Comparison of ENCODE assay signal across 28 mouse cellular contexts in the genomic region with DNA sequence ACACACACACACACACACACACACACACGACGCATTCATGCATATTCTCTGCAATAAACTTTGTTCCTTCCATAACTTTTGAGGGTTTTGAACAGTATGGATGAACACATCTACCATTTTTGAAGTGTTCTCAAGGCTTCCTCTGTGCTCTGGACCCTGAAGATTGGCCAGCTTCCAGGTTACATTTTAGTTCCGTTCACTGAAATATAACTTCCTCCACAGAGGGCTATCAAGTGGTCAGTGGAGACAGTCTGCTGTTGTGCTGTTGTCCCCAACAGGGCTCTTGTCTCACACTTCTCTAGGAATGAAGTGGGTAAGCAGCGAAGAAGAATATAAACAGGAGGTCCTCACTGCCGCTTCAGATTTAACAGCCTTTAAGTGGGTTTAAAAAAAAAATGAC. TPM values are rescaled to one million over a fixed set of nuclear protein-coding genes. Genes with fewer than 3 reads are reported as not detected.
DNase-seq lines count a peak whose midpoint lies in the region; ATAC-seq and TF ChIP-seq lines count a peak whose summit lies in the region.
"Had no signal": no experiment of that assay in that cellular context is flagged by ENCODE, and none has a peak within 500 bp of the region (broad histone marks: within the 10 kb centered on the region; RNA-seq: fewer than 3 reads in every experiment).

No protein-coding gene starts in this region.

- no peaks in the 10 kb centered on the region for H3K36me3 ChIP-seq in kidney, adult 2 months (ENCODE audit: control insufficient read depth, insufficient read depth, low read length)
- no peaks in the 10 kb centered on the region for H3K36me3 ChIP-seq in limb, embryonic 13.5 days
- no peaks in the 10 kb centered on the region for H3K36me3 ChIP-seq in limb, embryonic 10.5 days
- H3K36me3 ChIP-seq in intestine, embryonic 15.5 days, result no peaks in the 10 kb centered on the region
- H3K36me3 ChIP-seq in hindbrain, postnatal 0 days (ENCODE audit: insufficient read depth, low read length), result no peaks in the 10 kb centered on the region
- H3K36me3 ChIP-seq: embryonic facial prominence, embryonic 13.5 days; forebrain, embryonic 12.5 days; hindbrain, embryonic 10.5 days; midbrain, embryonic 15.5 days; neural tube, embryonic 12.5 days had no signal

- DNase-seq in kidney, adult 2 months, result peak; percentile 33
- no peak for DNase-seq in kidney, adult 18-20 months
- no peak for DNase-seq in limb, embryonic 10.5 days (ENCODE audit: low spot score)
- no peak for DNase-seq in urinary bladder, postnatal 4 days (ENCODE audit: low spot score in 2 of 2)
- DNase-seq in hindbrain, postnatal 0 days (ENCODE audit: low spot score), result no peak
- DNase-seq: adrenal gland, adult 8-10 months; cerebellum, adult 18-20 months; cerebellum, postnatal 25 days; embryo, embryonic 11 days; gastrocnemius, adult 2 months; lung, postnatal 4 days; right cerebral cortex, postnatal 14 days; thymus, postnatal 14 days had no signal

- no peak overlapping the region for H3K9ac ChIP-seq in limb, embryonic 13.5 days
- H3K9ac ChIP-seq in intestine, embryonic 15.5 days, result no peak overlapping the region
- H3K9ac ChIP-seq in hindbrain, postnatal 0 days (replicated peaks; ENCODE audit: low read length), result no peak overlapping the region
- H3K9ac ChIP-seq: embryonic facial prominence, embryonic 13.5 days; forebrain, embryonic 12.5 days; midbrain, embryonic 15.5 days; neural tube, embryonic 12.5 days had no signal

- no peaks in the 10 kb centered on the region for H3K27me3 ChIP-seq in kidney, adult 2 months (replicated peaks; ENCODE audit: control insufficient read depth, insufficient read depth, low read length)
- no peaks in the 10 kb centered on the region for H3K27me3 ChIP-seq in limb, embryonic 13.5 days
- no peaks in the 10 kb centered on the region for H3K27me3 ChIP-seq in limb, embryonic 10.5 days (ENCODE audit: low read depth, poor library complexity, severe bottlenecking)
- H3K27me3 ChIP-seq in intestine, embryonic 15.5 days (replicated peaks), result no peaks in the 10 kb centered on the region
- H3K27me3 ChIP-seq in hindbrain, postnatal 0 days (ENCODE audit: insufficient read depth, low read length), result no peaks in the 10 kb centered on the region
- H3K27me3 ChIP-seq: embryonic facial prominence, embryonic 13.5 days; forebrain, embryonic 12.5 days; midbrain, embryonic 15.5 days; neural tube, embryonic 12.5 days had no signal

- H3K9me3 ChIP-seq in limb, embryonic 13.5 days, result no peaks in the 10 kb centered on the region
- H3K9me3 ChIP-seq in limb, embryonic 10.5 days (replicated peaks), result no peaks in the 10 kb centered on the region
- no peaks in the 10 kb centered on the region for H3K9me3 ChIP-seq in intestine, embryonic 15.5 days
- H3K9me3 ChIP-seq in hindbrain, postnatal 0 days (ENCODE audit: low read length), result no peaks in the 10 kb centered on the region
- H3K9me3 ChIP-seq: embryonic facial prominence, embryonic 13.5 days; forebrain, embryonic 12.5 days; hindbrain, embryonic 10.5 days; midbrain, embryonic 15.5 days; neural tube, embryonic 12.5 days had no signal

- 65% methylated on average over 5 of the region's 5 CpGs for WGBS in kidney, adult 2 months
- WGBS in limb, embryonic 13.5 days, result 59% methylated on average over 5 of the region's 5 CpGs
- WGBS in limb, embryonic 10.5 days, result 87% methylated on average over 5 of the region's 5 CpGs
- 40% methylated on average over 5 of the region's 5 CpGs for WGBS in intestine, embryonic 15.5 days
- 76% methylated on average over 5 of the region's 5 CpGs for WGBS in hindbrain, postnatal 0 days

- no peak for TF ChIP-seq POLR2A in kidney, adult 2 months (IDR thresholded peaks at IDR 0.05; ENCODE audit: low read depth, low read length)

- H3K4me1 ChIP-seq in kidney, adult 2 months (ENCODE audit: control insufficient read depth, insufficient read depth, low read length), result peaks cover 7% of the 10 kb centered on the region; the same call in 1 of the 2 replicates
- peaks cover 17% of the 10 kb centered on the region for H3K4me1 ChIP-seq in limb, embryonic 13.5 days
- no peaks in the 10 kb centered on the region for H3K4me1 ChIP-seq in limb, embryonic 10.5 days
- peaks cover 13% of the 10 kb centered on the region; the same call in 1 of the 2 replicates for H3K4me1 ChIP-seq in intestine, embryonic 15.5 days (replicated peaks)
- H3K4me1 ChIP-seq in hindbrain, postnatal 0 days (ENCODE audit: insufficient read depth, low read length), result no peaks in the 10 kb centered on the region
- H3K4me1 ChIP-seq: midbrain, embryonic 15.5 days; neural tube, embryonic 12.5 days had no signal

- no peak overlapping the region for H3K27ac ChIP-seq in kidney, adult 2 months (ENCODE audit: insufficient read depth, low read depth, low read length)
- H3K27ac ChIP-seq in limb, embryonic 13.5 days, result no peak overlapping the region
- H3K27ac ChIP-seq in limb, embryonic 10.5 days, result no peak overlapping the region
- H3K27ac ChIP-seq in intestine, embryonic 15.5 days, result no peak overlapping the region
- H3K27ac ChIP-seq in hindbrain, postnatal 0 days, result no peak overlapping the region
- H3K27ac ChIP-seq: embryonic facial prominence, embryonic 13.5 days; forebrain, embryonic 12.5 days; gastrocnemius, adult 2 months; hindbrain, embryonic 10.5 days; left cerebral cortex, adult 2 months; midbrain, embryonic 15.5 days; neural tube, embryonic 12.5 days had no signal

- TF ChIP-seq CTCF in kidney, adult 2 months (conservative IDR thresholded peaks at IDR 0.05; ENCODE audit: insufficient read depth, insufficient read length, low read depth, low read length), result no peak
- TF ChIP-seq CTCF in hindbrain, postnatal 0 days (IDR thresholded peaks at IDR 0.05; ENCODE audit: low read depth), result no peak

- no peak overlapping the region for H3K4me2 ChIP-seq in limb, embryonic 13.5 days (replicated peaks)
- H3K4me2 ChIP-seq in intestine, embryonic 15.5 days (replicated peaks), result no peak overlapping the region
- no peak overlapping the region for H3K4me2 ChIP-seq in hindbrain, postnatal 0 days (ENCODE audit: low read depth, low read length)
- H3K4me2 ChIP-seq: embryonic facial prominence, embryonic 13.5 days; forebrain, embryonic 12.5 days; midbrain, embryonic 15.5 days; neural tube, embryonic 12.5 days had no signal

- H3K4me3 ChIP-seq in kidney, adult 2 months (ENCODE audit: insufficient read depth, low read depth, low read length), result no peak overlapping the region
- H3K4me3 ChIP-seq in limb, embryonic 13.5 days, result no peak overlapping the region
- no peak overlapping the region for H3K4me3 ChIP-seq in limb, embryonic 10.5 days
- no peak overlapping the region for H3K4me3 ChIP-seq in intestine, embryonic 15.5 days (replicated peaks)
- H3K4me3 ChIP-seq in hindbrain, postnatal 0 days (ENCODE audit: low read length), result no peak overlapping the region
- H3K4me3 ChIP-seq: embryonic facial prominence, embryonic 13.5 days; erythroblast, embryonic 14.5 days; forebrain, embryonic 12.5 days; gastrocnemius, adult 2 months; hindbrain, embryonic 10.5 days; left cerebral cortex, adult 2 months; midbrain, embryonic 15.5 days; neural tube, embryonic 12.5 days had no signal

- peak; percentile 40; the same call in 1 of the 2 replicates for ATAC-seq in limb, embryonic 13.5 days (ENCODE audit: low FRiP score, low read depth)
- ATAC-seq in common myeloid progenitor, adult 5-6 weeks (replicated peaks; ENCODE audit: low read depth, poor library complexity, severe bottlenecking), result 0 out of 2 replicates have a peak, but pooled peaks have one; percentile 40
- ATAC-seq in intestine, embryonic 15.5 days, result peak; percentile 52
- ATAC-seq in hindbrain, postnatal 0 days, result no peak
- ATAC-seq: activated CD4-positive, CD25-positive, alpha-beta regulatory T cell, adult 4 months; hindbrain, embryonic 16.5 days; midbrain, embryonic 15.5 days had no signal

RNA-seq across cellular contexts. Expression of a gene that starts 30.7 kb away (rescaled TPM):
- 3.8 TPM in 1 of 2 replicates, not detected in the other for polyA plus RNA-seq in kidney, adult 2 months (2012; rRNA removed)
- 16.3 and 18.3 TPM in 2 replicates for polyA plus RNA-seq in limb, embryonic 13.5 days (2015; fragmentation: Nextera tagmentation; extraction: Ambion mirVana)
- 0.11 TPM in 1 of 2 replicates, not detected in the other for polyA plus RNA-seq in limb, embryonic 10.5 days (2016; fragmentation: Nextera tagmentation; extraction: Ambion mirVana)
- not detected in 2 replicates for total RNA-seq in common myeloid progenitor, adult 5-6 weeks (2017)
- 0.59 TPM in 1 of 2 replicates, not detected in the other for polyA plus RNA-seq in intestine, embryonic 15.5 days (2015; fragmentation: Nextera tagmentation; extraction: Ambion mirVana)
- total RNA-seq in hindbrain, postnatal 0 days (2014; rRNA removed), result 0.97 TPM in 1 of 2 replicates, not detected in the other
- not detected in 2 replicates for polyA plus RNA-seq in hindbrain, postnatal 0 days (2015; fragmentation: Nextera tagmentation; extraction: Ambion mirVana)
- total RNA-seq: layer of hippocampus, postnatal 10 days; left cerebral cortex, adult 2 months had no signal
- polyA plus RNA-seq: activated CD4-positive, CD25-positive, alpha-beta regulatory T cell, adult 4 months; erythroblast, embryonic 14.5 days; forebrain, embryonic 12.5 days; hindbrain, embryonic 10.5 days; large intestine, adult 2 months; liver, adult 2 months; midbrain, embryonic 15.5 days had no signal
